Mouse (Mus musculus) G1E (cell line): ENCODE data around the gene Stx8. TPM values are rescaled to one million over a fixed set of nuclear protein-coding genes. Genes with fewer than 3 reads are reported as not detected.

Experiments
- ATAC-seq: 2 replicates; pipeline ENCODE4 v1.8.0; 2016; ENCODE audit warnings: mild to moderate bottlenecking; ENCODE audit not compliant: insufficient number of reproducible peaks, poor library complexity, low FRiP score, severe bottlenecking; ENCODE audit errors: extremely low read depth
- DNase-seq: peaks from one replicate; pipeline ENCODE4 v3.0.0; 2012; ENCODE audit warnings: low spot score
- H3K27me3 ChIP-seq: 2 replicates; pipeline ENCODE4 v1.6.1; 2012; ENCODE audit warnings: mild to moderate bottlenecking, low read length, inconsistent platforms; ENCODE audit not compliant: insufficient read depth
- H3K36me3 ChIP-seq: replicated peaks from 2 replicates; pipeline ENCODE3; 2012; ENCODE audit warnings: mild to moderate bottlenecking, inconsistent platforms
- H3K4me1 ChIP-seq: 2 replicates; pipeline ENCODE4 v1.6.1; 2012; ENCODE audit warnings: low read depth, low read length, inconsistent platforms, mixed read lengths; ENCODE audit not compliant: insufficient read depth
- H3K4me3 ChIP-seq: 2 replicates; pipeline ENCODE4 v1.5.1; 2012; ENCODE audit warnings: low read depth, mild to moderate bottlenecking, inconsistent platforms, low read length, moderate library complexity, mixed read lengths
- H3K9me3 ChIP-seq: replicated peaks from 2 replicates; pipeline ENCODE4 v1.6.1; 2012; ENCODE audit warnings: inconsistent platforms
- CTCF ChIP-seq: IDR thresholded peaks from 2 replicates; pipeline ENCODE4 v1.5.1; 2012; ENCODE audit warnings: low read depth, low read length, inconsistent platforms, mixed read lengths
- GATA1 ChIP-seq: IDR thresholded peaks from 2 replicates; pipeline ENCODE4 v1.6.1; 2012; ENCODE audit warnings: borderline replicate concordance, low read length, inconsistent platforms, mixed read lengths
- GATA2 ChIP-seq: IDR thresholded peaks from 2 replicates; pipeline ENCODE4 v1.6.1; 2012; ENCODE audit warnings: low read depth, low read length, inconsistent platforms, borderline replicate concordance
- POLR2AphosphoS5 ChIP-seq: IDR thresholded peaks from 2 replicates; pipeline ENCODE4 v1.6.1; 2012; ENCODE audit warnings: low read depth, low read length, inconsistent platforms; ENCODE audit not compliant: insufficient replicate concordance
- TAL1 ChIP-seq: conservative IDR thresholded peaks from 2 replicates; pipeline ENCODE4 v1.6.1; 2012; ENCODE audit warnings: low read depth, low read length, inconsistent platforms, mixed read lengths
- polyA plus RNA-seq: library from polyadenylated mRNA; stranded (reverse); fragments of >175 nt; gene quantifications from 2 replicates; pipeline ENCODE4 v1.2.3, GENCODE M21; 2012
- total RNA-seq, 2 experiments: library from RNA; stranded (forward) in 1 of 2; stranded (reverse) in 1 of 2; fragments of 200-1000 nt in 1 of 2; fragments of >200 nt in 1 of 2; fragmentation: Nextera tagmentation in 1 of 2; gene quantifications; 2 replicates each; pipeline ENCODE4 v1.2.3; 2014 to 2017

The Stx8 gene
- total and polyA plus RNA-seq, 3 experiments, result 1.6 to 62.2 (median 40.1) TPM

GRCm38 (mm10) chr11:68049261-68050165 is 83.5 kb downstream of the Stx8 start:
- Histone ChIP-seq H3K4me1 (no peaks in the 10 kb centered on the region), H3K27me3 (no peaks in the 10 kb centered on the region), H3K4me3 (no peak overlapping the region), H3K36me3 (peaks cover 13% of the 10 kb centered on the region), H3K9me3 (no peaks in the 10 kb centered on the region)
- ATAC-seq (no peak), DNase-seq (no peak)
- TF ChIP-seq GATA1, result no peak
- no peak for TF ChIP-seq CTCF
- no peak for TF ChIP-seq TAL1
- no peak for TF ChIP-seq GATA2
- TF ChIP-seq POLR2AphosphoS5, result no peak

DNA sequence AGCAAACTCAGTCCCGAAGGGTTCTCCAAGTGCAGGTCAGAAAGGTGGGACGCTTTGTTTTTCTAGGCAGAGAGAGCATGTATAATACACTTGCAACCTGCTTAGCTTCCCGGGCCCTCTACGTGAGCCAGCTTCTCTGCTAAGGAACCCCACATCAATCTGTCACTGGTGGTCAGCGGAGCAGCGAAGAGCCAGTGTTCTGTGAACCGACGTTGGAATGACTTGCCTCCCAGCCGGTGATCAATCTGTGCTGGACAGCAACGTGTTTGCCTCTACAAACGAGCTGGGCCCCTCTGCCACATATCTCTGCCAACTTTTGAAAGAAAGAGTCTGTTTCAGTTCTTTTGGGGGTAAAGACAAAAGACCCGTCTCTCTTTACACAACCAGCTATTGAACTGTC is 84.7 kb downstream of the Stx8 start:
- Histone ChIP-seq H3K27me3 (no peaks in the 10 kb centered on the region), H3K36me3 (peaks cover 13% of the 10 kb centered on the region), H3K4me1 (no peaks in the 10 kb centered on the region), H3K9me3 (no peaks in the 10 kb centered on the region), H3K4me3 (no peak overlapping the region)
- DNase-seq (no peak), ATAC-seq (no peak)
- TF ChIP-seq TAL1 (no peak), GATA2 (no peak), CTCF (no peak), POLR2AphosphoS5 (no peak), GATA1 (no peak)

GRCm38 (mm10) chr11:68051305-68051704 is 85.3 kb downstream of the Stx8 start:
- TF ChIP-seq CTCF (no peak), POLR2AphosphoS5 (no peak), TAL1 (no peak), GATA1 (no peak), GATA2 (no peak)
- H3K36me3 ChIP-seq, result peaks cover 10% of the 10 kb centered on the region
- DNase-seq (no peak), ATAC-seq (no peak)
- no peaks in the 10 kb centered on the region for H3K27me3 ChIP-seq
- H3K4me1 ChIP-seq, result no peaks in the 10 kb centered on the region
- no peaks in the 10 kb centered on the region for H3K9me3 ChIP-seq
- H3K4me3 ChIP-seq, result no peak overlapping the region

GRCm38 (mm10) chr11:68058466-68059201 is 92.6 kb downstream of the Stx8 start:
- Histone ChIP-seq H3K9me3 (no peaks in the 10 kb centered on the region), H3K27me3 (no peaks in the 10 kb centered on the region), H3K36me3 (peaks cover 19% of the 10 kb centered on the region), H3K4me3 (no peak overlapping the region), H3K4me1 (no peaks in the 10 kb centered on the region)
- TF ChIP-seq TAL1 (no peak), POLR2AphosphoS5 (no peak), CTCF (no peak)
- no peak for DNase-seq
- no peak for ATAC-seq

DNA sequence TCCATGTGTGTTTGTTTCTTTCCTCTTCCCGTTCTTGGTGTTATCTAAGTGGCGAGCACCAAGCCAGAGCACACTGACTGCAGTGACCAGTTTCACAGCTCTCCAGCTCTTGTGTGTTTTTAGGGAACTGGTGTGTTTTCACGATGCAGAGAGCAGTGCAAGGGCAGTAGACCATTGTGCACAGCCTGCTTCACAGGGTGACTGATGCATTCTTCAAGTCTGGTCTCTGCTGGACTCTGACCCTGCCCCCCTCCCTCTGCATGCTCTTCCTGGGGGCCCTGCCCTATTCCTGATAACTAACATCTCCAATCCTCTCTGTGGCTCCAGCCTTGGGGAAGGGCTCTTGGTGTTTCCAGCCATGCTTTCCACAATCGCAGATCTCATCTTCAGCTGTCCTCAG is 94.7 kb downstream of the Stx8 start:
- ATAC-seq (no peak), DNase-seq (no peak)
- no peaks in the 10 kb centered on the region for H3K4me1 ChIP-seq
- H3K9me3 ChIP-seq, result no peaks in the 10 kb centered on the region
- no peak overlapping the region for H3K4me3 ChIP-seq
- H3K27me3 ChIP-seq, result no peaks in the 10 kb centered on the region
- no peak for TF ChIP-seq GATA2
- no peak for TF ChIP-seq POLR2AphosphoS5
- no peak for TF ChIP-seq TAL1
- no peak for TF ChIP-seq GATA1
- TF ChIP-seq CTCF, result no peak
- peaks cover 19% of the 10 kb centered on the region for H3K36me3 ChIP-seq

- H3K27me3 ChIP-seq, result no peaks in the 10 kb centered on the region
- DNase-seq, result no peak
- TF ChIP-seq GATA2 (no peak), TAL1 (no peak), GATA1 (no peak), POLR2AphosphoS5 (no peak), CTCF (no peak)
- no peaks in the 10 kb centered on the region for H3K4me1 ChIP-seq
- H3K9me3 ChIP-seq, result no peaks in the 10 kb centered on the region
- no peak overlapping the region for H3K4me3 ChIP-seq
- ATAC-seq, result no peak
- peaks cover 19% of the 10 kb centered on the region for H3K36me3 ChIP-seq
Measured at GRCm38 (mm10) chr11:68062116-68062515, 96.1 kb downstream of the Stx8 start.
